Mouse (Mus musculus) stomach, embryonic 16.5 days (tissue): ENCODE measurements around the gene Tlk1. TPM values are rescaled to one million over a fixed set of nuclear protein-coding genes. Genes with fewer than 3 reads are reported as not detected.

Source experiments
- ATAC-seq: fragments of 200-750 bp; cut with Nextera tagmentation; 2 replicates; pipeline ENCODE4 v1.8.0; 2017; ENCODE audit warnings: moderate number of reproducible peaks, moderate TSS enrichment; ENCODE audit not compliant: insufficient read depth, low FRiP score
- H3K27ac ChIP-seq: fragments of 300-500 bp; sonication (generic); 2 replicates; pipeline ENCODE4 v1.5.1; 2014; ENCODE audit warnings: low read length
- H3K27me3 ChIP-seq: fragments of 300-500 bp; sonication (generic); 2 replicates; pipeline ENCODE4 v1.6.1; 2014; ENCODE audit warnings: low read length, control low read depth, mixed read lengths; ENCODE audit not compliant: control insufficient read depth, insufficient read depth
- H3K36me3 ChIP-seq: fragments of 300-500 bp; sonication (generic); 2 replicates; pipeline ENCODE4 v1.6.1; 2014; ENCODE audit warnings: low read length; ENCODE audit not compliant: control insufficient read depth, insufficient read depth
- H3K4me1 ChIP-seq: fragments of 300-500 bp; sonication (generic); 2 replicates; pipeline ENCODE4 v1.6.1; 2014; ENCODE audit warnings: low read length, control low read depth, mixed read lengths; ENCODE audit not compliant: control insufficient read depth, insufficient read depth
- H3K4me2 ChIP-seq: fragments of 300-500 bp; sonication (generic); 2 replicates; pipeline ENCODE4 v1.6.1; 2014; ENCODE audit warnings: low read depth, low read length, mixed read lengths
- H3K4me3 ChIP-seq: fragments of 300-500 bp; sonication (generic); replicated peaks from 2 replicates; pipeline ENCODE4 v1.5.1; 2014; ENCODE audit warnings: mild to moderate bottlenecking, low read length
- H3K9ac ChIP-seq: fragments of 300-500 bp; sonication (generic); 2 replicates; pipeline ENCODE4 v1.6.1; 2014; ENCODE audit warnings: low read length
- H3K9me3 ChIP-seq: fragments of 300-500 bp; sonication (generic); replicated peaks from 2 replicates; pipeline ENCODE4 v1.6.1; 2016; ENCODE audit warnings: low read length, control low read depth; ENCODE audit not compliant: control insufficient read depth
- WGBS: fragments of 180-500 bp; shearing (Covaris S2); extraction: QIAGEN DNeasy Blood & Tissue Kit; methylation state at CpG from one replicate; pipeline ENCODE4 v1.1.7; 2014; 5-methylcytosine and 5-hydroxymethylcytosine counted together
- polyA plus RNA-seq: library from polyadenylated mRNA; unstranded; fragments of >200 nt; fragmentation: Nextera tagmentation; extraction: Ambion mirVana; gene quantifications from 2 replicates; pipeline ENCODE4 v1.2.1, GENCODE M21; 2015

The Tlk1 gene
- polyA plus RNA-seq, 1 experiment from 2014 or later: 24.9 TPM

GRCm38 (mm10) chr2:70669241-70669640 is 156.3 kb downstream of the Tlk1 start:
- no peak overlapping the region for H3K27ac ChIP-seq
- 77% methylated on average over 2 of the region's 2 CpGs for WGBS
- no peak overlapping the region for H3K4me3 ChIP-seq

GRCm38 (mm10) chr2:70667016-70667415 is 158.5 kb downstream of the Tlk1 start:
- Histone ChIP-seq H3K4me2 (no peak overlapping the region), H3K27me3 (no peaks in the 10 kb centered on the region), H3K4me3 (no peak overlapping the region), H3K9ac (no peak overlapping the region), H3K4me1 (peaks cover 17% of the 10 kb centered on the region), H3K27ac (no peak overlapping the region), H3K36me3 (0 out of 2 replicates have a peak, but pooled peaks cover 4% of the 10 kb centered on the region), H3K9me3 (no peaks in the 10 kb centered on the region)
- 75% methylated on average over 7 of the region's 7 CpGs for WGBS
- no peak for ATAC-seq

More at GRCm38 (mm10) chr2:70669241-70669640, 156.3 kb downstream of the Tlk1 start:
- ATAC-seq: no peak
- Histone ChIP-seq H3K4me1 (0 out of 2 replicates have a peak, but pooled peaks cover 3% of the 10 kb centered on the region), H3K9me3 (no peaks in the 10 kb centered on the region), H3K36me3 (0 out of 2 replicates have a peak, but pooled peaks cover 4% of the 10 kb centered on the region), H3K9ac (no peak overlapping the region), H3K27me3 (no peaks in the 10 kb centered on the region), H3K4me2 (no peak overlapping the region)

- no peak overlapping the region for H3K4me2 ChIP-seq
- H3K4me3 ChIP-seq: no peak overlapping the region
- no peak overlapping the region for H3K27ac ChIP-seq
- 81% methylated on average over 5 of the region's 5 CpGs for WGBS
- H3K9me3 ChIP-seq: no peaks in the 10 kb centered on the region
- no peak for ATAC-seq
- H3K9ac ChIP-seq: no peak overlapping the region
- 0 out of 2 replicates have a peak, but pooled peaks cover 4% of the 10 kb centered on the region for H3K36me3 ChIP-seq
- H3K4me1 ChIP-seq: peaks cover 21% of the 10 kb centered on the region
- no peaks in the 10 kb centered on the region for H3K27me3 ChIP-seq
These were observed 161.8 kb downstream of the Tlk1 start for GRCm38 (mm10) chr2:70663764-70664163.

Other genes starting within 250 kb of the Tlk1 start
- 174 and 188 TPM in 2 replicates for gene Gorasp2, start 164.2 kb downstream of the Tlk1 start, polyA plus RNA-seq
- gene Gm26558, start 163.6 kb downstream of the Tlk1 start, polyA plus RNA-seq: 3.1 and 4.7 TPM in 2 replicates
- gene Dcaf17, start 229.6 kb upstream of the Tlk1 start, polyA plus RNA-seq: 41.4 and 43.1 TPM in 2 replicates
- gene Mettl8, start 229.9 kb upstream of the Tlk1 start, polyA plus RNA-seq: 17.1 and 17.6 TPM in 2 replicates